Mouse (Mus musculus) c-Kit-positive CD71-negative TER-119-negative erythroid progenitor cells, embryonic 14.5 days (primary cell): ENCODE results near the gene Gm20388.

Source experiments
- DNase-seq: peaks from one replicate; pipeline ENCODE4 v3.0.0-alpha.2; 2013; ENCODE audit warnings: low read depth

The Gm20388 gene

DNA sequence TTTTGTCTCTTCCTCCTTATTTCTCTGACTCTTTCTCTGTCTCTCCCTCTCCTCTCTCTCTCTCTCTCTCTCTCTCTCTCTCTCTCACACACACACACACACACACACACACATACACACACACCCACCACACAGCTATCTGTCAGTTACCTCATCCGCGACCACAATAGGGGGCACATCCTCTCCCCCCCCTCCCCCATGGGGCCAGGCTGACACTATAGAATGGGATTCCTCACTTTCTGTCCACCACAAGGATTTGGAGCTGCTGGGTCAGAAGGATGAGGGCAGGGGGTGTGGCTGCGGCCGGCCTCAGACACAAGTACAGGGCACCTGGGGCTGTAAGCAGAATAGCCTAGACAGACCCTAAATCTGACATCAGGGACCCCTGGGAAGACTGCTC, 1112.4 kb downstream of the Gm20388 start:
- no peak for DNase-seq

DNA sequence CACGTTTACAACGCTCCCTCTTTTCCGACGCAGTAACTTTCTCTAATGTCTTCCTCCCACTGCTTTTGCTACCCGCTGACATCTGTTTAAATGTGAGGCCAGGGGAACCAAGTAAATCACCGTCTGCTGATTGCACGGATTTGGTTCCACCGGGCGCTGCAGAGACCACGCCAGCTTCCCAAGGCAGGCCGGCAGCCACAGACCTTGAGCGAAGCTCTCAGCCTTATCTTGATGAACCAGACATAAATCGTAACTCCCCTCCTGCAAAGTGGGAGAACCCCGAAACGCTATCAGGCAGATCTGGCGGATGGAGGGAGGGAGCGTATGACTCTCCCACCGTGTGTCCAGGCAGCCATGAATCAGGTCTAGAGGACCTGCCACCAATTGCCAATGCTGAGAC, 1113.1 kb downstream of the Gm20388 start:
- DNase-seq: no peak

DNA sequence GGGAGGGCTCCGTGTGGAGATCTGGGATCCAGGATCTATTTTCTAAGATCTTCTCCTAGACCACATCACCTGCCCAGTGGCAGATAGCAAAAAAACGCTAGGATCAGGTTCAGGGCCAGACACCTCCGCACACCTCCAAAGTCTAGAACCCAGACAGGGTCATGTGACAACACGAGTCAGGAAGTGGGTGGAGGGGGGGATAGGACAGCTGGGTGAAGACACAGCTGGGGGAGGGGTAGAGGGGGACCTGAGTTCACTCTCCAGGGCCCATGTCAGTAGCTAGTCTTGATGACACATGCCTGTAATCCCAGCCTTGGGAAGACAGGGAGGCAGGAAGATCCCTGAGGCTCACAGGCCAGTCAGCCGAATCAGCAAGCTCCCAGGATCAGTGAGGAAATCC, 1114.8 kb downstream of the Gm20388 start:
- DNase-seq: no peak

DNA sequence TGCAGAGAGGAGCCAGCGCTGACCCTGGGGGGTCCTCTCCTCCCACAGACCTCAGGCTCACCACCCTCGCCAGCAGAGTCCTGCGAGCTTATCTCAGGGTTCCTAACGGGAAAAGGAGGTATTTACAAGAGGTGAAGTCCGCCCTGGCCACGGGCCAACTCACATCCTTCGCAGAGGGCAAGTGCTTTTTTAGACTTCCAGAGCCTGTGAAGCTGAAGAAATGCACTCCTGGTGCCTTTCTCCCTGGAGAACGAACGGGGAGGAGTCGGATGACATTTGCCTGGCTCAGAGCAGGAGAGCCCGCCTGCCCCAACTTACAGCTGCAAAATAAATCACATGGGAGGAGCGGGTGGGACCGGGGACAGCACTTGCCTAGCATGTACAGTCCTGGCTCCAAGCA, 1117.1 kb downstream of the Gm20388 start:
- DNase-seq: no peak

DNA sequence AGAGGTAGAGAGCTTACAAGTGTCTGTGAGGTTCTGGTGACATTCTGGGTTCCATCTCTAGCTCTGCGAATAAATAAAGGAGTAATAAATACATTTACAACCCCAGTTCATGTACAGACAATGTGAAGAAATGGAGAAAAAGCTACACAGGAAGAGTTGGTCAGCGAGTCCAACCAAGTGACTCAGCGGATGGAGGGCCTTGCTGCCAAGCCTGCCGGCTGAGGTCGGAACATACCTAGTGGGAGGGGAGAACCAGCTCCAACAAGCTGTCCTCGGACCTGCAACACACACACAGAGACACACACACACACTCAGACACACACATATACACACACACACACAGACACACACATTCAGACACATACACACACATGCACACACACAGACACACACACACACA, 1118.4 kb downstream of the Gm20388 start:
- no peak for DNase-seq

GRCm38 (mm10) chr8:121030496-121031040, 1119.9 kb downstream of the Gm20388 start:
- DNase-seq: no peak

DNA sequence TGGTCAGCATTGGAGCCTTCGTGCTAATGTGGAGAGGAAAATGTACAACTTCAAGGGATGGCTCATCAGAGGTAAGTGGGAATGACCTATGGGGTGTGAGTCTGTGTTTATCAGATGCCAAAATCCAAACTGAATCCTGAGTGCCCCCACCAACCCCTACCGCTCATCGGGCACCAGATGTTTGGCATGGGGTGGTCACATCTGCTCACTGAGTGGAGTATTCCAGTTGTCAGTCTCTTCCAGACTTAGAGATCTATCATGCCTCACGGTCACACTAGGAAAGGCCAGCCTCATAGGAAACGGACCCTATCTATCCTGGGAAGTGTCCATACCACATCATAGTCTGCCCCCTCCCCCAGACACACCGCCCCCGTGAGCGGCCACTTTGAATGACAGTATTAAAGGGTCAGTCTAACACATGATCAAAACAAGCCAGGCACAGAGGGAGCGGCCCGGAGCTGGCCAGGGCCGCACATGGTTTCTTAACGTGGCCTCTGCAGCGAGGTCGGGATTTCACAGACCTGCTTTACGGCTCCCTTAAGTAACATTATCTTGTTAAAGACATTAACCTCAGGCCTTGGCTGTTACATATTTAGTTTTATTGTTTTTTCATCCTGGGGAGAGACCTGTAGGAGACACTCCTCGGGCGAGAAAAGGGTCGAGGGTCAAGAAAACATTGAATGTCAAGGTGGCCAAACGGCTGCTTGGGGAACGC, 1122.8 kb downstream of the Gm20388 start:
- no peak for DNase-seq

DNA sequence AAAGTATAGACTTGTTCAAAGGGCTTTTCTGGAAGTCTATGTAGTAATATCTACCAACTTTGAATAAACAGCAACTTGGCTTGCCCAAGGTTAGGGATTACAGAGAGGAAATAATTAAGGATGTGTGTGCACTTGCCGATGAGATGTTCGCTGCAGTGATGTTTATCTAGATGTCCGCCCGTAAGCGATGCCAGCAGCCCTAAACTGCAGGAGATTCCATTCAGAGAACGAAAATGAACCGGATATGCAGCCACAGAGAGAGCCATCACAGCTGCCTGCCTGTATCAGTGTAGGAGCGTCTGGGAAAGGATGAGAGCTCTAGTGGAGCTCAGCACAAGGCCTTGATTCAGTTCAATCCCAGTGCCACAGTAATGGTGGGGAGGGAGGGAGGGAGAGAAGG, 1125.0 kb downstream of the Gm20388 start:
- no peak for DNase-seq

GRCm38 (mm10) chr8:121043719-121044440, 1133.2 kb downstream of the Gm20388 start:
- no peak for DNase-seq

- DNase-seq: no peak
Measured at GRCm38 (mm10) chr8:121047441-121047840, 1136.8 kb downstream of the Gm20388 start.

DNA sequence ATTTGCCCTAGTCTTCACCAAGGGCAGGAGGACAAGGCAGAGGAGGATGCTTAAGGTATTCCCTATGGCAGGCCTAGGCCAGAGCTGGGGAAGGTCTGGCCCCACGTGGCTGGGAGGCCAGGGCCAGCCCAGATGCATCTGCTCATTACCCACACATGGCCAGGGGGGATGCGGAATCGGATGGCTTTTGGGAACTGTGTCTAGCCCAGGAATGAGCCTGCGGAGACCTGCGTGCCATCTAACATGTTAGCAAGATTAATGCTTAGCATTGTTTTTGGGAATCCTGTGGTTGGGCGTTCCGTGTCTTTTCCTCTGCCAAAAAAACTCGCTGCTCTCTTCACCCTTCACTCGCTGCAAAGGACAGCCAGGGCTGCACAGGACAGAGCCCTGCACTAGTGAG, 1147.4 kb downstream of the Gm20388 start:
- DNase-seq: no peak

- DNase-seq: no peak
Measured at GRCm38 (mm10) chr8:121059098-121059497, 1148.5 kb downstream of the Gm20388 start.

- DNase-seq: no peak
Measured at GRCm38 (mm10) chr8:121062521-121062920, 1151.9 kb downstream of the Gm20388 start.

- no peak for DNase-seq
Measured at GRCm38 (mm10) chr8:121063649-121064048, 1153.0 kb downstream of the Gm20388 start.

DNA sequence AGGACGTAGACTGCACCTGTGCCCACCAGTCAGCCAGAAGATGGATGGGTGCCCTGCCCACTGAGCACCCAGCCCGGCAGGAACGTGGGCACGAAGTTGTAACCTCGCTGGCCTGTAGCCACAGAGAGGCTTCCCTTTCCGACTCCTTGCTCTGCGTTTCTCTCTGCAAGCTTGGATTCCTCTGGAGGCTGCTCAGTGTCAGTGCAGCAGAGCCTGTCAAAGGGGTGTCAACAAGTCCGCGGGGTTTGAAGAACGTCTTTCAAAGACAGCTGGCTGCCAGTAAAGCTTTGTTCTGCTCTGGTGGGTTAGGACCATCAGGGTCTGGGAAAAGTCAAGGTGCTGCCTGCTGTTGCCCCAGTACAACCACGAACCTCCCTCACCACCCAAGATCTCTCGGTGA, 1160.8 kb downstream of the Gm20388 start:
- no peak for DNase-seq

GRCm38 (mm10) chr8:121072406-121073130, 1161.9 kb downstream of the Gm20388 start:
- DNase-seq: no peak

DNA sequence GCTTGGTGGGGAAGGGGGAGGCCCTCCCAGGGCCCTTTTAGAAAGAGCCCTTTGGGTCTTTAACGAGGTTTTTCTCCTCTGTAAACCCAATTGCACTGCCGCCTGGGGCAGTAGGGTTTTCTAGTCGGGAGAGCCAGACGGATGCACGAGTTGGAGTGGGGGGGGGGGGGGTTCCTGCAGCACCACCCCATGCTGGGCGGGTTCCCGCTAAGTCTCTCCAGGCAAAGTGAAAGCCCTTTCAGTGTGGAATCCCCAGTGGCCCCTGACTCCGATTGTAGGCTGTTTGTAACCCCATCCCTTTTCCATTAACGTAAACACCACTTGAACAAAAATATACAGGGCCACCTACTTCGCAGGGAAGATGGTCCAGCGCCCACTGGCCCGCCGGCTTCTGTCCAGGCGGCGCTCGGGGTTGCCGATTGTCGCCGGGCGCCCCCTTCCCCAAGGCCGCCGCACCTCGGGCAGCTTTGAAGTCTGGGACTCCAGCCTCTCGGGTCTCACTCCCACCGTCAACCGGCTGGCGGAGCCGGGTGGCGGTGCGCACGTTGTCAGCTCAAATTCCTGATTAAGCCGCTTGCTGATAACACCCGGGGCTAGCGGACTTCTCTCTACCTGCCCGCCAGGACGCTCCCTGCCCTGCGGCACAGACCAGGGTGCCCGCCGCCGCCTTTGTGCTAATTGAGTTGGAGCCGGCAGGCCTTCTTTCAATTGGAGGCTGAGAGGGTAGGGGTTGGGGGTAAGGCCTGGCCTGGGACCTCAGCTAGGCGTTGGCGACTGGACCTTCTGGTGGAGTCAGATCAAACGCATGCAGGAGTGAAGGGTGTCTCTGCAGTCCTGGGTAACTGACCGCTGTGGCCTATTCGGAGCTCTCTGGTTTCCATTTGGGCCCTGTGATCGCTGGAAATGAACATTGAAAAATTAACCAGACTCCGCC, 1162.8 kb downstream of the Gm20388 start:
- DNase-seq: no peak

GRCm38 (mm10) chr8:121074108-121074847, 1163.6 kb downstream of the Gm20388 start:
- no peak for DNase-seq

- DNase-seq: no peak
Measured at GRCm38 (mm10) chr8:121074848-121075145, 1164.2 kb downstream of the Gm20388 start.

- DNase-seq: no peak
Measured at GRCm38 (mm10) chr8:121075936-121076335, 1165.3 kb downstream of the Gm20388 start.

DNA sequence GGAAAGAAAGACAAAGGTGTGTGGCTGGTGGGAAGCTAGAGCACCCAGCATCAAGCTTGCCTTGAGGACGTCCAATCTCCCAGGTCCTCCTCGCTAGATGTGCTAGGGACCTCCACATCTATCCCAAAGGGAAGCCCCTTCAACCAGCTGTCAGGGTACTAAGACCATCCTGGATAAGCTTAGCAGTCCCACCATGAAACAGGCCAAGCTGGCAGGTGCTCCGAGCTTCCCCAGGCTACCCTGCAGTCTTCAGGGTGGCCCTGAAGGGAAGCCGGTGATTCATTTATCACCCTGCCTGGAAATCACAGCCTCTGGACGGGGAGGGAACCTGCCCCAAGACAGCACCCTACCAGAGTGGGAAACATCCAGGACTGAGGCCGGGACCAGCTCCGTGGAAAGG, 1165.9 kb downstream of the Gm20388 start:
- DNase-seq: no peak
